Mouse (Mus musculus): ENCODE measurements at regions not wholly inside any gene's neighbourhood (a gene's known extent, or its start where the extent isn't known, plus 50 kb on each side); places are given as distances from the start of the nearest gene placed in this dataset.
"Not testable (repeated sequence)": the region's sequence is repeated elsewhere in the genome, so short reads cannot be mapped to it uniquely, and the experiment has no call there.

GRCm38 (mm10) chrX:118068532-118068931, 358.5 kb upstream of the Tgif2lx2 start:
- DNase-seq = no peak
- intact Hi-C loops (cut with DNase I) = no loop called here

GRCm38 (mm10) chrX:118112582-118112981, 314.4 kb upstream of the Tgif2lx2 start:
- no peak for DNase-seq
- intact Hi-C loops (cut with DNase I) = no loop called here

- intact Hi-C loops (cut with DNase I) = not testable (repeated sequence)
- peak in 1 of 2 experiments; percentile 6 for DNase-seq
These were observed 309.9 kb upstream of the Tgif2lx2 start for GRCm38 (mm10) chrX:118117121-118117520.

- no peak for DNase-seq
- intact Hi-C loops (cut with DNase I) = no loop called here
These were observed 291.8 kb upstream of the Tgif2lx2 start for GRCm38 (mm10) chrX:118135236-118135635.
